Mouse (Mus musculus): Measurements from ENCODE around the gene Itpr3. TPM values are rescaled to one million over a fixed set of nuclear protein-coding genes. Genes with fewer than 3 reads are reported as not detected.
A peak's percentile ranks its signal among the peaks of the same experiment; 100 is the strongest.

The Itpr3 gene
- polyA plus RNA-seq, 2 experiments, result 5.1 to 12.4 TPM

GRCm38 (mm10) chr17:27051514-27051913 is 5.6 kb upstream of the Itpr3 start:
- Histone ChIP-seq H3K4me3 (replicated peaks; ENCODE audit: low read length) (no peak overlapping the region), H3K4me1 (ENCODE audit: control insufficient read depth, insufficient read depth, low read length) (peaks cover 11% of the 10 kb centered on the region), H3K9me3 (ENCODE audit: control insufficient read depth, low read length) (no peaks in the 10 kb centered on the region), H3K36me3 (ENCODE audit: control insufficient read depth, insufficient read depth, low read length) (no peaks in the 10 kb centered on the region), H3K27ac (replicated peaks; ENCODE audit: low read depth, low read length) (no peak overlapping the region), H3K9ac (ENCODE audit: low read depth, low read length, severe bottlenecking) (no peak overlapping the region), H3K27me3 (ENCODE audit: control insufficient read depth, insufficient read depth, low read length) (no peaks in the 10 kb centered on the region), H3K4me2 (replicated peaks; ENCODE audit: low read depth, low read length, severe bottlenecking) (no peak overlapping the region)
- 54% methylated on average over 6 of the region's 11 CpGs for WGBS
- peak; percentile 38 for DNase-seq (ENCODE audit: low spot score)
- TF ChIP-seq POLR2A (IDR thresholded peaks at IDR 0.05; ENCODE audit: borderline replicate concordance, extremely low read depth, insufficient read depth, insufficient read length), result no peak
- ATAC-seq (ENCODE audit: low FRiP score, low read depth), result no peak

DNA sequence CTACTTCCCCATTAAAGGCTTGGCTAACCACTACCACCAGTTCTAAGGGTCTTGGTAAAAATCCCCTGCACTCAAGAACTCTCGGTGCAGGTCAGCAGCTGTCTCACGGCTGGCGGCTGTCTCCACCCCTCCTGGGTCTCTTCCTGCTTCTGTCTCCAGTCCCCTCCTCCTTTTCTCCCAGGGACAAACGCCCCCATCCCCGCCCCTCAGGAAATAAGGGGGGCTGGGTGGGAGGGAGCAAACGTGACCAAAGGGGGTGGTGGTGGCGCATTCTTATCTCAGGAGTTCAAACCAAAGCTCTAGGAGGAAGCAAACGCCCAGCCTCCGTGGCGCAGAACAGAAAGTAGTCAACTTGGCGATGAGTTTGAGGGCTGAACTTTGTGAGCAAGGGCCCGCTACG is 934 bp upstream of the Itpr3 start:
- no peaks in the 10 kb centered on the region for H3K9me3 ChIP-seq (ENCODE audit: control insufficient read depth, low read length)
- H3K36me3 ChIP-seq (ENCODE audit: control insufficient read depth, insufficient read depth, low read length), result no peaks in the 10 kb centered on the region
- peaks cover 37% of the 10 kb centered on the region for H3K4me1 ChIP-seq (ENCODE audit: control insufficient read depth, insufficient read depth, low read length)
- WGBS, result 0% methylated on average over 13 of the region's 13 CpGs
- peak; percentile 50; the same call in 1 of the 2 replicates for ATAC-seq (ENCODE audit: low FRiP score, low read depth)
- H3K27me3 ChIP-seq (ENCODE audit: control insufficient read depth, insufficient read depth, low read length), result no peaks in the 10 kb centered on the region
- H3K27ac ChIP-seq (replicated peaks; ENCODE audit: low read depth, low read length), result peak overlapping the region; percentile 77
- DNase-seq (ENCODE audit: low spot score), result peak; percentile 70
- H3K4me3 ChIP-seq (replicated peaks; ENCODE audit: low read length), result peak overlapping the region; percentile 61
- no peak for TF ChIP-seq POLR2A (IDR thresholded peaks at IDR 0.05; ENCODE audit: borderline replicate concordance, extremely low read depth, insufficient read depth, insufficient read length)
- H3K4me2 ChIP-seq (replicated peaks; ENCODE audit: low read depth, low read length, severe bottlenecking), result peak overlapping the region; percentile 68
- peak overlapping the region; percentile 68; the same call in 1 of the 2 replicates for H3K9ac ChIP-seq (ENCODE audit: low read depth, low read length, severe bottlenecking)

GRCm38 (mm10) chr17:27057517-27058055 is 482 bp downstream of the Itpr3 start:
- Histone ChIP-seq H3K36me3 (ENCODE audit: control insufficient read depth, insufficient read depth, low read length) (no peaks in the 10 kb centered on the region), H3K27ac (replicated peaks; ENCODE audit: low read depth, low read length) (peak overlapping the region; percentile 77; the same call in 1 of the 2 replicates), H3K9ac (ENCODE audit: low read depth, low read length, severe bottlenecking) (peak overlapping the region; percentile 68), H3K4me3 (replicated peaks; ENCODE audit: low read length) (peak overlapping the region; percentile 61), H3K4me2 (replicated peaks; ENCODE audit: low read depth, low read length, severe bottlenecking) (peak overlapping the region; percentile 68), H3K4me1 (ENCODE audit: control insufficient read depth, insufficient read depth, low read length) (peaks cover 32% of the 10 kb centered on the region), H3K9me3 (ENCODE audit: control insufficient read depth, low read length) (no peaks in the 10 kb centered on the region), H3K27me3 (ENCODE audit: control insufficient read depth, insufficient read depth, low read length) (no peaks in the 10 kb centered on the region)
- ATAC-seq (ENCODE audit: low FRiP score, low read depth) (no peak), DNase-seq (ENCODE audit: low spot score) (no peak)
- 3% methylated on average over 24 of the region's 24 CpGs for WGBS
- TF ChIP-seq POLR2A (IDR thresholded peaks at IDR 0.05; ENCODE audit: borderline replicate concordance, extremely low read depth, insufficient read depth, insufficient read length), result no peak

DNA sequence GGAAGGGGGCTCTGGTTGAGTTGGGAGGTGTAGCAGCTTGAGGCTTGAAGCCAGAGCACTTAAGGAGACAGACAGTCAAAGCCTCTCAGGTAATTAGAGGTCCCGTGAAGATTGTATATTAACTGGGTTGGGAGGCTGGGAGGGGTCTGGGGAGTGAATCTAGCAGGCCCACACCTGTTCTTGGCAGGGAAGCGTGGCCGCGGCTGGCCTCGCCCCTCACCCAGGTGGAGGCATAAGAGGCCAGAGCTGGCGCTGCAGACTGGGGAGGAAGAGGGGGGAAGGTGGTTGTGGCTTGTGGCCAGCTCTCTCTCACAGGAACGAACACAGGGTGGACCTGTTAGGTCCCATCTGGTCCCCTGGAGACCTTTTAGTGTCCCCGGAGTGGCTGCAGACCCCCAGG is 3.6 kb downstream of the Itpr3 start:
- Histone ChIP-seq H3K36me3 (ENCODE audit: control insufficient read depth, insufficient read depth, low read length) (no peaks in the 10 kb centered on the region), H3K4me2 (replicated peaks; ENCODE audit: low read depth, low read length, severe bottlenecking) (no peak overlapping the region), H3K27me3 (ENCODE audit: control insufficient read depth, insufficient read depth, low read length) (no peaks in the 10 kb centered on the region), H3K4me3 (replicated peaks; ENCODE audit: low read length) (no peak overlapping the region), H3K4me1 (ENCODE audit: control insufficient read depth, insufficient read depth, low read length) (peaks cover 37% of the 10 kb centered on the region), H3K9me3 (ENCODE audit: control insufficient read depth, low read length) (no peaks in the 10 kb centered on the region), H3K27ac (replicated peaks; ENCODE audit: low read depth, low read length) (no peak overlapping the region), H3K9ac (ENCODE audit: low read depth, low read length, severe bottlenecking) (no peak overlapping the region)
- ATAC-seq (ENCODE audit: low FRiP score, low read depth) (no peak), DNase-seq (ENCODE audit: low spot score) (no peak)
- WGBS, result 52% methylated on average over 8 of the region's 8 CpGs
- TF ChIP-seq POLR2A (IDR thresholded peaks at IDR 0.05; ENCODE audit: borderline replicate concordance, extremely low read depth, insufficient read depth, insufficient read length), result no peak

DNA sequence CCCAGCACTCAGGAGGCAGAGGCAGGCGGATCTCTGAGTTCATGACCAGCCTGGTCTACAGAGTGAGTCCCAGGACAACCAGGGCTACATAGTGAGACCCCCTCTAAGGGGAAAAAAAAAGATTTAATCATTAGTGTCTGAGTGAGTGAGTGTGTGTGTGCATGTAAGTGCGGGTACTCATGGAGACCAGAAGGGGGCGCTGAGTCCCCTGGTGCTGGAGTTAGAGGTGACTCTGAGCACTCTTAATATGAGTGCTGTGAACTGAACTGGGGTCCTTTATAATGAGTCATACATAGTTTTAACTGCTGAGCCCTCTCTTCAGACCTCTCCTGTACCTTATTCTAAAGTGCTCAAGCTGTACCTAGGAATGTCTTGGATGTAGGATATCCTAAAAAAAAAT is 4.6 kb downstream of the Itpr3 start:
- ATAC-seq (ENCODE audit: low FRiP score, low read depth), result no peak
- H3K27ac ChIP-seq (replicated peaks; ENCODE audit: low read depth, low read length), result no peak overlapping the region
- H3K9ac ChIP-seq (ENCODE audit: low read depth, low read length, severe bottlenecking), result no peak overlapping the region
- H3K9me3 ChIP-seq (ENCODE audit: control insufficient read depth, low read length), result no peaks in the 10 kb centered on the region
- 91% methylated on average over 3 of the region's 3 CpGs for WGBS
- H3K4me1 ChIP-seq (ENCODE audit: control insufficient read depth, insufficient read depth, low read length), result peaks cover 30% of the 10 kb centered on the region
- H3K36me3 ChIP-seq (ENCODE audit: control insufficient read depth, insufficient read depth, low read length), result no peaks in the 10 kb centered on the region
- DNase-seq (ENCODE audit: low spot score), result no peak
- no peak overlapping the region for H3K4me3 ChIP-seq (replicated peaks; ENCODE audit: low read length)
- H3K27me3 ChIP-seq (ENCODE audit: control insufficient read depth, insufficient read depth, low read length), result no peaks in the 10 kb centered on the region
- no peak overlapping the region for H3K4me2 ChIP-seq (replicated peaks; ENCODE audit: low read depth, low read length, severe bottlenecking)
- no peak for TF ChIP-seq POLR2A (IDR thresholded peaks at IDR 0.05; ENCODE audit: borderline replicate concordance, extremely low read depth, insufficient read depth, insufficient read length)
